Mouse (Mus musculus) intestine, postnatal 0 days (tissue): ENCODE data around the gene Sdcbp2. TPM values are rescaled to one million over a fixed set of nuclear protein-coding genes. Genes with fewer than 3 reads are reported as not detected.

Experiments used
- ATAC-seq: fragments of 200-750 bp; cut with Nextera tagmentation; 2 replicates; pipeline ENCODE4 v1.8.0; 2017; ENCODE audit warnings: mild to moderate bottlenecking, moderate TSS enrichment, moderate library complexity
- H3K27ac ChIP-seq: fragments of 300-500 bp; sonication (generic); 2 replicates; pipeline ENCODE4 v1.5.1; 2014; ENCODE audit warnings: mild to moderate bottlenecking, low read depth, low read length, moderate library complexity
- H3K27me3 ChIP-seq: fragments of 300-500 bp; sonication (generic); replicated peaks from 2 replicates; pipeline ENCODE4 v1.6.1; 2014; ENCODE audit warnings: low read length, mixed read lengths; ENCODE audit not compliant: control insufficient read depth, insufficient read depth
- H3K36me3 ChIP-seq: fragments of 300-500 bp; sonication (generic); 2 replicates; pipeline ENCODE4 v1.6.1; 2014; ENCODE audit warnings: mild to moderate bottlenecking, moderate library complexity; ENCODE audit not compliant: control insufficient read depth, insufficient read depth
- H3K4me1 ChIP-seq: fragments of 300-500 bp; sonication (generic); replicated peaks from 2 replicates; pipeline ENCODE4 v1.6.1; 2014; ENCODE audit warnings: antibody characterized with exemption, low read length, mixed read lengths; ENCODE audit not compliant: control insufficient read depth, insufficient read depth
- H3K4me2 ChIP-seq: fragments of 300-500 bp; sonication (generic); replicated peaks from 2 replicates; pipeline ENCODE4 v1.6.1; 2014; ENCODE audit warnings: low read depth, mild to moderate bottlenecking, moderate library complexity
- H3K4me3 ChIP-seq: fragments of 300-500 bp; sonication (generic); 2 replicates; pipeline ENCODE4 v1.5.1; 2014; ENCODE audit warnings: low read depth, low read length
- H3K9ac ChIP-seq: fragments of 300-500 bp; sonication (generic); 2 replicates; pipeline ENCODE4 v1.6.1; 2014; ENCODE audit warnings: mild to moderate bottlenecking, low read depth, low read length
- H3K9me3 ChIP-seq: fragments of 300-500 bp; sonication (generic); 2 replicates; pipeline ENCODE4 v1.6.1; 2016; ENCODE audit warnings: mixed run types; ENCODE audit not compliant: control insufficient read depth
- CTCF ChIP-seq: sonication (generic); IDR thresholded peaks from 2 replicates; pipeline ENCODE4 v1.5.1; 2016; ENCODE audit warnings: low read depth, mild to moderate bottlenecking, control low read depth, antibody characterized with exemption, moderate library complexity
- WGBS: fragments of 180-500 bp; shearing (Covaris S2); extraction: QIAGEN DNeasy Blood & Tissue Kit; methylation state at CpG from one replicate; pipeline ENCODE4 v1.1.7; 2014; 5-methylcytosine and 5-hydroxymethylcytosine counted together
- polyA plus RNA-seq: library from polyadenylated mRNA; unstranded; fragments of >200 nt; fragmentation: Nextera tagmentation; extraction: Ambion mirVana; gene quantifications from 2 replicates; pipeline ENCODE4 v1.2.1, GENCODE M21; 2015

Gene Sdcbp2
- polyA plus RNA-seq, 1 experiment from 2014 or later: 66.7 TPM

DNA sequence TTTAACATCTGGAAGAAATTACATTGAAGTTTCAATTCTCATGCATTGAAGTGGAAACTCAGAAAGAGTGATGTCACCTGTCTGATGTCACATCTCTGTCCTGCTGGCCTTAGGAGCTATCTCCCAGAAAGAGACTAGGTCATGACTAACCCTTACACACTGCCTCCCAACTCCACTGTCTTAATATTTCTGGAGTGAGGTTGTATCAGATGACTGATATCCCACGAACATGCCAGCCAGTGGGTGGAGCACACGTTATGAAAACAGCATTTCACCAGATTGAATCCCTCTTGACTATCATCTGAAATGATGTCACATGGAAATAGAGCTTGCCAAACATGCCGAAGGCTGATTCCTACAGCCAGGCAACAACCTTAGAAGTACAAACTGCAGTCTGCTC lies 7.4 kb upstream of the Sdcbp2 start:
- 51% methylated on average over 3 of the region's 3 CpGs for WGBS
- Histone ChIP-seq H3K27me3 (no peaks in the 10 kb centered on the region), H3K4me2 (no peak overlapping the region), H3K27ac (no peak overlapping the region), H3K9ac (no peak overlapping the region), H3K4me1 (no peaks in the 10 kb centered on the region), H3K4me3 (no peak overlapping the region), H3K9me3 (no peaks in the 10 kb centered on the region), H3K36me3 (peaks cover 17% of the 10 kb centered on the region)
- ATAC-seq: no peak
- no peak for TF ChIP-seq CTCF

DNA sequence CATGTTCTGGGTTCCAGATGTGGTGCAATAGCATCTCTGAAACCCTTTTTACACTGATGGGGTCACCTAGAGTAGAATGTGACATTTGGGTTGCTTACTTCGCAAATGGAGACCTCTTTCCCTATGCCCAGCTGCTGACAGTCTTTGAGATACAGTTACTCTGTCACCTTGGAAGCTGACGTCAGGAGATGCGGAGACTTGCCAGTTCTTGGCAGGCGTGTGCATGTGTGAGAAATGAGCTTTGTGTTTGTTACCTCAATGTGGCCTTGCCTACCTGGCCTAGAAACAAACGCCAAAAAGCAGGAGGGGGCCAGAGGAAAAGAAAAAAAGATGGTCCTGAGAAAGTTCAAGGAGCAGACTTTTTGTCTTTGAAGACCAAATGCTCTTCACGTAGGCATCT lies 5.6 kb upstream of the Sdcbp2 start:
- peaks cover under 1% of the 10 kb centered on the region; the same call in 1 of the 2 replicates for H3K36me3 ChIP-seq
- TF ChIP-seq CTCF: no peak
- no peak overlapping the region for H3K27ac ChIP-seq
- no peak overlapping the region for H3K4me2 ChIP-seq
- H3K27me3 ChIP-seq: no peaks in the 10 kb centered on the region
- no peaks in the 10 kb centered on the region for H3K4me1 ChIP-seq
- no peak overlapping the region for H3K4me3 ChIP-seq
- H3K9ac ChIP-seq: no peak overlapping the region
- no peak for ATAC-seq
- 89% methylated on average over 6 of the region's 6 CpGs for WGBS
- H3K9me3 ChIP-seq: no peaks in the 10 kb centered on the region

DNA sequence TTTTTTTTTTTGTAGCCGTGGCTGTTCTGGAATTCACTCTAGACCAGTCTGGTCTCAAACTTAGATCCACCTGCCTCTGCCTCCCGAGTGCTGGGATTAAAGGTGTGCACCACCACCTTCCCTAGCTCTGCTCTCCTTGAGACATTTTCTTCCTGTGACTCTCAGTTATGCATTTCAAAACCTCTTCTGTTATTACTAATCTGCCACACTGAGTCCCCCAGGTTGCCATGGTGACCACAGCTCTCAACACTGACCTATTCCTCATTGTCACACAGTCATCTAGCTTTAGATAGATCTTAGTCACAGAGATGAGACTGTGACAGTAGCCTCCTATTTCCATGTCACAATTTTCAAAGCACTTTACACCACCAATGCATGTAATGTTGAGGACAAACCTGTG lies 3.0 kb upstream of the Sdcbp2 start:
- 82% methylated on average over 2 of the region's 2 CpGs for WGBS
- Histone ChIP-seq H3K9ac (no peak overlapping the region), H3K36me3 (no peaks in the 10 kb centered on the region; the same call in 1 of the 2 replicates), H3K4me1 (no peaks in the 10 kb centered on the region), H3K27ac (no peak overlapping the region), H3K4me2 (no peak overlapping the region), H3K27me3 (no peaks in the 10 kb centered on the region), H3K4me3 (no peak overlapping the region), H3K9me3 (no peaks in the 10 kb centered on the region)
- no peak for ATAC-seq
- TF ChIP-seq CTCF: no peak

DNA sequence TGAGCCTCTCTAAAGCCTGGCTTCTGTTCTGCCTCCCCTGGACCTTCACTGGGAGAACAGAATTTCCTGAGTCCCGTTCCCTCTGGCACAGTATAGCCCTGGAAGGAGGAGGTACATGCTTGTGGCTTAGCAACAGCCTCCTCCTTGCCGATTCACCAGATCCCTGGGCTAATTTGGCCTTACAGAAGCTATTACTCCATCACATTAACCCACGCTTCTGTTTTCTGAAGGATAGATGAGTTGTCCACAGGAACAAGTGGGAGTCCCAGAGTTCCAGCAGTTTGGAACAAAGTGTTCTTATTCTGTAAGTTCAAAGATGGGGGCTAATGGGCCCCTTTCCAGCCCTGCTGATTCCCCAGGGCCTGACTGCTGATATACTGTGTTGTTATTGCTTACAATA lies 1.2 kb downstream of the Sdcbp2 start:
- TF ChIP-seq CTCF: no peak
- Histone ChIP-seq H3K4me2 (no peak overlapping the region), H3K4me1 (no peaks in the 10 kb centered on the region), H3K27ac (no peak overlapping the region), H3K9ac (no peak overlapping the region), H3K27me3 (no peaks in the 10 kb centered on the region), H3K9me3 (no peaks in the 10 kb centered on the region), H3K4me3 (no peak overlapping the region), H3K36me3 (no peaks in the 10 kb centered on the region)
- ATAC-seq: no peak
- WGBS: 67% methylated on average over 3 of the region's 3 CpGs

DNA sequence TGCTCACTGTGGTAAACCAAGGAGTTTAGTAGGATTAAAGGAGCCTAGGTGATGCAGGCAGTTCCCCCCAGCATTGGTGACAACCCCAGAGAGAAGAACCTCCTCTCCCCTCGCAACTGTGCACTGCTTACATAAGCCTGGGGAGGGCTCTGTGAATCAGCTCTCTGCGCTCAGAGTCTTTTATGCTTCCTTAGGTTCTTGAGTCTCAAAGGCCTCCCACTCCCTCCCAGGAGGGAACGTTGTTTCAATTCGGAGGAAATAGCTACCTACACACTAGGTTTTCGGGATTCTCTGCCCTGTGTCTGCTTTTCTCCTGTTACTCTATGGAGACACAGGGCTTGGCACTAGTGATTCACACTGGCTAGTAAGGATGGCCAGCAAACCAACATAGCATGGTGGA lies 2.2 kb downstream of the Sdcbp2 start:
- H3K27ac ChIP-seq: no peak overlapping the region
- H3K27me3 ChIP-seq: no peaks in the 10 kb centered on the region
- no peak overlapping the region for H3K4me3 ChIP-seq
- no peak for ATAC-seq
- 82% methylated on average over 5 of the region's 5 CpGs for WGBS
- TF ChIP-seq CTCF: no peak
- H3K4me1 ChIP-seq: no peaks in the 10 kb centered on the region
- no peaks in the 10 kb centered on the region for H3K36me3 ChIP-seq
- no peak overlapping the region for H3K9ac ChIP-seq
- H3K9me3 ChIP-seq: no peaks in the 10 kb centered on the region
- H3K4me2 ChIP-seq: no peak overlapping the region

DNA sequence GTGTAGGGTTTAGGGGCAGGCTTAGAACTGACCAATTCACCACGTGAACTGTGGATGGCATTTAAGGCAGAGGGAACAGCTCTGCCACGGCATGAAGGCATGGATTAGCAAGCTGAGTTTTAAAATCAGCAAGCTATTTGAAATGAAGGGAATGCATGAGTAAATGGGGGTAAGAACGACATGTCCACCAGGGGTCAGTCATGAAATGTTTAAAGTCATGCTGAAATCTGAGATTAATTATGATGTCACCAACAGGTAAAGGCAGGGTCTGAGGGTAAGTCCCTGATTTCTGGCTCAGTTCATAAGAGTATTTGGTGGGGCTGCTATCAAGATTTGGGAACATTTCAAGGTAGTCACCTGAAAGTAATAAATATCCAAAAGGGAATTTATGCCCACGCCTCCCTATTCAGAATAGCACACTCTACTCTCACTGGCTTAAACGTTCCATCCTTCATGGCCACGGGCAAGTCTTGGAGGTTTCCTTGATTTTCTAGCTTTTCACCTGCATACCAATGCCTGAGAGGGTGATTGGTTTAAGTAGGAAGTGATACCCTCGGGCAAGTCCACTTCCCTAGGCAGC lies 2.8 kb downstream of the Sdcbp2 start:
- H3K4me2 ChIP-seq: peak overlapping the region; percentile 66
- no peaks in the 10 kb centered on the region for H3K36me3 ChIP-seq
- no peaks in the 10 kb centered on the region for H3K4me1 ChIP-seq
- peak; percentile 73 for TF ChIP-seq CTCF
- peak overlapping the region; percentile 79; the same call in 1 of the 2 replicates for H3K27ac ChIP-seq
- H3K9me3 ChIP-seq: no peaks in the 10 kb centered on the region
- peak overlapping the region; percentile 42 for H3K9ac ChIP-seq
- H3K27me3 ChIP-seq: no peaks in the 10 kb centered on the region
- peak overlapping the region; percentile 34 for H3K4me3 ChIP-seq
- no peak for ATAC-seq
- WGBS: 31% methylated on average over 7 of the region's 7 CpGs
